Mouse (Mus musculus) C2C12 (cell line): ENCODE data around the gene Slc34a3.

Source experiments
- CTCF ChIP-seq: IDR thresholded peaks from one replicate; pipeline ENCODE4 v1.5.1; 2011; ENCODE audit not compliant: control insufficient read depth, insufficient read depth, insufficient read length
- MYOG ChIP-seq: IDR thresholded peaks from one replicate; pipeline ENCODE4 v1.6.1; 2011; ENCODE audit not compliant: control insufficient read depth, insufficient read length; ENCODE audit errors: extremely low read depth

DNA sequence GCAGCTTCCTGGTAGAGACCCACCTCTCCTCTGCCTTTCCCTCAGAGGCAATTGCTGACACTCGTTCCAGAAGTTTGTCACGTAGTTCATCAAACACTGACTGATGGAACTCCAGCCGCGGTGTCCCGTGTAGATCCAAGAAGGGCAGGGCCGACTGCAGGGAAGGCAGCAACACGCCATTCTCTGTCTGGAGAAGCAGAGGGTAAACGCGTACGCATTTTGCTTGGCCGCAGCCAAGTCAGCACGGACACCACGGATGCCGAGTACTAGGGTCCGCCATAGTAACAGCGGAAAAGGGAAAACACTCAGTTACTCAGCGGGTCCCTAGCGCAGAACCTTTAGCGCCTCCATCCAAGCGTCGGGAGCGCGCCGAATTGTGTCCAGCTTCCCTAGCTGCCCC, 23.5 kb downstream of the Slc34a3 start:
- no peak for TF ChIP-seq CTCF
- TF ChIP-seq MYOG: no peak
